Mouse (Mus musculus) T-helper 1 cell (primary cell): ENCODE results near the gene E2f2.

Experiments used
- in situ Hi-C: fragments of 300-600 bp; cut with MboI, MseI; formaldehyde crosslinking; loops from one replicate; pipeline ENCODE4 v1.15.1; 2025; ENCODE audit warnings: high pct_unique_total_duplicates

Gene E2f2

GRCm38 (mm10) chr4:136199562-136200292 lies 27.5 kb downstream of the E2f2 start:
- in situ Hi-C loops = loop anchor here (5.0 kb wide), 1 partner anchor 37 kb away; no protein-coding TSS in a partner anchor

GRCm38 (mm10) chr4:136202509-136202908 lies 30.3 kb downstream of the E2f2 start:
- in situ Hi-C loops = loop anchor here (5.0 kb wide), 1 partner anchor 40 kb away; no protein-coding TSS in a partner anchor

GRCm38 (mm10) chr4:136204775-136205174 lies 32.6 kb downstream of the E2f2 start:
- in situ Hi-C loops = loop anchor here (5.0 kb wide), 1 partner anchor 42 kb away; no protein-coding TSS in a partner anchor

- in situ Hi-C loops = no loop called here
These were observed 34.1 kb downstream of the E2f2 start, which contains the start of gene Asap3 for GRCm38 (mm10) chr4:136206033-136206893. Gene Asap3, plus strand, starts transcription at chr4:136206365.

- in situ Hi-C loops = no loop called here
These were observed 34.7 kb downstream of the E2f2 start for GRCm38 (mm10) chr4:136206943-136207342.

GRCm38 (mm10) chr4:136210931-136211330 lies 38.7 kb downstream of the E2f2 start:
- in situ Hi-C loops = no loop called here

GRCm38 (mm10) chr4:136213629-136214028 lies 41.4 kb downstream of the E2f2 start:
- in situ Hi-C loops = no loop called here

- in situ Hi-C loops = no loop called here
These were observed 42.6 kb downstream of the E2f2 start for GRCm38 (mm10) chr4:136214828-136215227.

- in situ Hi-C loops = no loop called here
These were observed 43.4 kb downstream of the E2f2 start for GRCm38 (mm10) chr4:136215576-136215975.

- in situ Hi-C loops = no loop called here
These were observed 44.9 kb downstream of the E2f2 start for GRCm38 (mm10) chr4:136217063-136217462.

GRCm38 (mm10) chr4:136218595-136219214 lies 46.5 kb downstream of the E2f2 start:
- in situ Hi-C loops = no loop called here

GRCm38 (mm10) chr4:136220133-136220775 lies 48.1 kb downstream of the E2f2 start:
- in situ Hi-C loops = no loop called here

GRCm38 (mm10) chr4:136223549-136224239 lies 51.5 kb downstream of the E2f2 start:
- in situ Hi-C loops = no loop called here

GRCm38 (mm10) chr4:136224240-136224559 lies 52.0 kb downstream of the E2f2 start:
- in situ Hi-C loops = no loop called here

- in situ Hi-C loops = no loop called here
These were observed 52.7 kb downstream of the E2f2 start for GRCm38 (mm10) chr4:136224677-136225460.

- in situ Hi-C loops = no loop called here
These were observed 55.2 kb downstream of the E2f2 start for GRCm38 (mm10) chr4:136227408-136227807.

- in situ Hi-C loops = no loop called here
These were observed 56.4 kb downstream of the E2f2 start for GRCm38 (mm10) chr4:136228640-136229039.

- in situ Hi-C loops = no loop called here
These were observed 66.5 kb downstream of the E2f2 start for GRCm38 (mm10) chr4:136238669-136239068.

- in situ Hi-C loops = no loop called here
These were observed 66.9 kb downstream of the E2f2 start for GRCm38 (mm10) chr4:136239111-136239510.

GRCm38 (mm10) chr4:136239622-136240021 lies 67.4 kb downstream of the E2f2 start:
- in situ Hi-C loops = no loop called here
